In genomic region chr1:153894979-153895378, GRCm38 (mm10) we compare ENCODE assay signal across 8 mouse cellular contexts. TPM values are rescaled to one million over a fixed set of nuclear protein-coding genes. Genes with fewer than 3 reads are reported as not detected.
DNase-seq lines count a peak whose midpoint lies in the region; ATAC-seq and TF ChIP-seq lines count a peak whose summit lies in the region.

No protein-coding gene starts in this region.

- intact Hi-C loops in gastrocnemius, adult 2 months (cut with DNase I): loop anchor here (1.0 to 2.0 kb wide), 2 partner anchors 223 to 836 kb away; no protein-coding TSS in a partner anchor

- H3K27me3 ChIP-seq in Patski: peaks cover 20% of the 10 kb centered on the region

- POLR2A ChIA-PET in Patski (lab: Charles Lee): no interaction called here

- no peak for ATAC-seq in Patski

- no peak overlapping the region; the same call in 1 of the 2 replicates for H3K27ac ChIP-seq in gastrocnemius, adult 2 months

- in situ Hi-C loops in Patski (cut with MboI; ENCODE audit: low pct_unique_long_range_greater_than_20kb): loop anchor here (5.0 to 25.0 kb wide), 4 partner anchors 142 to 1117 kb away; no protein-coding TSS in a partner anchor

- no peak overlapping the region for H3K4me3 ChIP-seq in gastrocnemius, adult 2 months

- CTCF ChIA-PET in Patski (lab: Charles Lee): interaction anchor here (0.7 to 4.7 kb wide), 8 partner anchors 132 to 835 kb away, joined by 3 to 24 read pairs (median 4); no protein-coding TSS in a partner anchor

- TF ChIP-seq CTCF in Patski (IDR thresholded peaks at IDR 0.05): no peak
- peak; percentile 90 for TF ChIP-seq CTCF in gastrocnemius, adult 2 months (IDR thresholded peaks at IDR 0.05)

- DNase-seq in gastrocnemius, adult 18-20 months (ENCODE audit: low spot score): peak; percentile 82
- no peak for DNase-seq in gastrocnemius, postnatal 25 days
- peak; percentile 24 for DNase-seq in Patski (ENCODE audit: low read depth, low spot score)
- peak; percentile 83 to 87 for DNase-seq in cerebellum, postnatal 14 days
- peak; percentile 75 for DNase-seq in gastrocnemius, adult 2 months
- peak; percentile 83 for DNase-seq in layer of hippocampus, adult 11-12 months (ENCODE audit: low spot score)
- DNase-seq in lung, postnatal 10 days: peak; percentile 84
- peak; percentile 53 for DNase-seq in spleen, adult 12 weeks (ENCODE audit: low spot score)

RNA-seq across cellular contexts. Expression of gene Teddm1a, which starts 3.4 kb away (rescaled TPM):
- not detected for total RNA-seq in gastrocnemius, adult 18-20 months (2021)
- total RNA-seq in gastrocnemius, postnatal 25 days (2021): not detected
- polyA plus RNA-seq in Patski (2021): not detected
- not detected for total RNA-seq in gastrocnemius, adult 2 months (2021)

RNA-seq across cellular contexts. Expression of gene Glul, which starts 4.8 kb away (rescaled TPM):
- total RNA-seq in gastrocnemius, adult 18-20 months (2021): 100 to 1,000 TPM; 295 to 614 TPM
- total RNA-seq in gastrocnemius, postnatal 25 days (2021): 100 to 1,000 TPM; 232 to 471 TPM
- polyA plus RNA-seq in Patski (2021): 60.5 TPM
- 100 to 1,000 TPM; 501 to 689 TPM for total RNA-seq in gastrocnemius, adult 2 months (2021)

RNA-seq across cellular contexts. Expression of gene Teddm2, which starts 5.0 kb away (rescaled TPM):
- total RNA-seq in gastrocnemius, adult 18-20 months (2021): 1 to 10 TPM; 1.5 to 2.5 TPM
- 1 to 10 TPM; 1.6 to 2.3 TPM for total RNA-seq in gastrocnemius, postnatal 25 days (2021)
- polyA plus RNA-seq in Patski (2021): 0.18 TPM
- 1 to 10 TPM; 1.6 to 4.4 TPM for total RNA-seq in gastrocnemius, adult 2 months (2021)

RNA-seq across cellular contexts. Expression of gene Teddm1b, which starts 20.8 kb away (rescaled TPM):
- not detected for total RNA-seq in gastrocnemius, adult 18-20 months (2021)
- total RNA-seq in gastrocnemius, postnatal 25 days (2021): not detected
- 0.09 TPM for polyA plus RNA-seq in Patski (2021)
- not detected for total RNA-seq in gastrocnemius, adult 2 months (2021)

RNA-seq across cellular contexts. Expression of gene Rgsl1, which starts 51.0 kb away (rescaled TPM):
- total RNA-seq in gastrocnemius, adult 18-20 months (2021): under 1 TPM; 0.09 to 0.11 TPM
- total RNA-seq in gastrocnemius, postnatal 25 days (2021): not detected
- 0.05 TPM for polyA plus RNA-seq in Patski (2021)
- under 1 TPM in 1 of 2 experiments, not detected in 1; 0.18 TPM for total RNA-seq in gastrocnemius, adult 2 months (2021)
